Mouse (Mus musculus): ENCODE results near the gene Vamp1. TPM values are rescaled to one million over a fixed set of nuclear protein-coding genes. Genes with fewer than 3 reads are reported as not detected.

Gene Vamp1
- total and polyA plus RNA-seq, 2 experiments: 2.0 to 5.5 TPM

GRCm38 (mm10) chr6:125172474-125172873 is 42.9 kb upstream of the Vamp1 start:
- Histone ChIP-seq H3K79me2 (ENCODE audit: control insufficient read depth, insufficient read depth, low read length) (no peaks in the 10 kb centered on the region), H3K4me3 (ENCODE audit: insufficient read depth, low read depth, low read length) (no peak overlapping the region), H3K27me3 (ENCODE audit: control insufficient read depth, insufficient read depth, low read length) (no peaks in the 10 kb centered on the region), H3K9ac (ENCODE audit: low read depth, low read length) (no peak overlapping the region), H3K36me3 (ENCODE audit: control insufficient read depth, insufficient read depth, low read length) (no peaks in the 10 kb centered on the region), H3K27ac (replicated peaks; ENCODE audit: insufficient read depth, low read depth, low read length) (no peak overlapping the region), H3K4me1 (ENCODE audit: control insufficient read depth, insufficient read depth, low read length) (peaks cover 11% of the 10 kb centered on the region; the same call in 1 of the 2 replicates)
- no peak for TF ChIP-seq CTCF (IDR thresholded peaks at IDR 0.05; ENCODE audit: low read depth, low read length)
- TF ChIP-seq POLR2A (IDR thresholded peaks at IDR 0.05; ENCODE audit: extremely low read depth, insufficient read depth, low read length): no peak
- DNase-seq (ENCODE audit: extremely low read depth, low read depth, low spot score): peak; percentile 80
- 32% methylated on average over 2 of the region's 2 CpGs for WGBS

- Histone ChIP-seq H3K27ac (replicated peaks; ENCODE audit: insufficient read depth, low read depth, low read length) (no peak overlapping the region), H3K36me3 (ENCODE audit: control insufficient read depth, insufficient read depth, low read length) (no peaks in the 10 kb centered on the region), H3K9ac (ENCODE audit: low read depth, low read length) (no peak overlapping the region), H3K27me3 (ENCODE audit: control insufficient read depth, insufficient read depth, low read length) (no peaks in the 10 kb centered on the region), H3K4me1 (ENCODE audit: control insufficient read depth, insufficient read depth, low read length) (peaks cover 10% of the 10 kb centered on the region; the same call in 1 of the 2 replicates), H3K79me2 (ENCODE audit: control insufficient read depth, insufficient read depth, low read length) (no peaks in the 10 kb centered on the region), H3K4me3 (ENCODE audit: insufficient read depth, low read depth, low read length) (no peak overlapping the region)
- TF ChIP-seq POLR2A (IDR thresholded peaks at IDR 0.05; ENCODE audit: extremely low read depth, insufficient read depth, low read length): no peak
- WGBS: 82% methylated on average over 7 of the region's 7 CpGs
- peak; percentile 28 for DNase-seq (ENCODE audit: extremely low read depth, low read depth, low spot score)
Measured at GRCm38 (mm10) chr6:125173256-125173655, 42.1 kb upstream of the Vamp1 start.

- H3K4me1 ChIP-seq (ENCODE audit: control insufficient read depth, insufficient read depth, low read length): peaks cover 10% of the 10 kb centered on the region; the same call in 1 of the 2 replicates
- H3K9ac ChIP-seq (ENCODE audit: low read depth, low read length): no peak overlapping the region
- H3K27ac ChIP-seq (replicated peaks; ENCODE audit: insufficient read depth, low read depth, low read length): no peak overlapping the region
- H3K36me3 ChIP-seq (ENCODE audit: control insufficient read depth, insufficient read depth, low read length): no peaks in the 10 kb centered on the region
- TF ChIP-seq CTCF (IDR thresholded peaks at IDR 0.05; ENCODE audit: low read depth, low read length) (no peak), POLR2A (IDR thresholded peaks at IDR 0.05; ENCODE audit: extremely low read depth, insufficient read depth, low read length) (no peak)
- 94% methylated on average over 5 of the region's 5 CpGs for WGBS
- no peaks in the 10 kb centered on the region for H3K27me3 ChIP-seq (ENCODE audit: control insufficient read depth, insufficient read depth, low read length)
- no peak for DNase-seq (ENCODE audit: extremely low read depth, low read depth, low spot score)
- H3K79me2 ChIP-seq (ENCODE audit: control insufficient read depth, insufficient read depth, low read length): no peaks in the 10 kb centered on the region
- no peak overlapping the region for H3K4me3 ChIP-seq (ENCODE audit: insufficient read depth, low read depth, low read length)
Measured at GRCm38 (mm10) chr6:125175469-125175868, 39.9 kb upstream of the Vamp1 start.

GRCm38 (mm10) chr6:125179601-125180000 is 35.8 kb upstream of the Vamp1 start:
- 81% methylated on average over 7 of the region's 7 CpGs for WGBS
- Histone ChIP-seq H3K36me3 (ENCODE audit: control insufficient read depth, insufficient read depth, low read length) (peaks cover 1% of the 10 kb centered on the region; the same call in 1 of the 2 replicates), H3K79me2 (ENCODE audit: control insufficient read depth, insufficient read depth, low read length) (no peaks in the 10 kb centered on the region), H3K9ac (ENCODE audit: low read depth, low read length) (no peak overlapping the region), H3K27me3 (ENCODE audit: control insufficient read depth, insufficient read depth, low read length) (no peaks in the 10 kb centered on the region), H3K27ac (replicated peaks; ENCODE audit: insufficient read depth, low read depth, low read length) (no peak overlapping the region), H3K4me3 (ENCODE audit: insufficient read depth, low read depth, low read length) (no peak overlapping the region), H3K4me1 (ENCODE audit: control insufficient read depth, insufficient read depth, low read length) (no peaks in the 10 kb centered on the region)
- no peak for DNase-seq (ENCODE audit: extremely low read depth, low read depth, low spot score)
- TF ChIP-seq POLR2A (IDR thresholded peaks at IDR 0.05; ENCODE audit: extremely low read depth, insufficient read depth, low read length) (no peak), CTCF (IDR thresholded peaks at IDR 0.05; ENCODE audit: low read depth, low read length) (no peak)

- Histone ChIP-seq H3K79me2 (ENCODE audit: control insufficient read depth, insufficient read depth, low read length) (no peaks in the 10 kb centered on the region), H3K27me3 (ENCODE audit: control insufficient read depth, insufficient read depth, low read length) (no peaks in the 10 kb centered on the region), H3K27ac (replicated peaks; ENCODE audit: insufficient read depth, low read depth, low read length) (no peak overlapping the region), H3K9ac (ENCODE audit: low read depth, low read length) (no peak overlapping the region), H3K4me3 (ENCODE audit: insufficient read depth, low read depth, low read length) (no peak overlapping the region), H3K36me3 (ENCODE audit: control insufficient read depth, insufficient read depth, low read length) (peaks cover 8% of the 10 kb centered on the region; the same call in 1 of the 2 replicates), H3K4me1 (ENCODE audit: control insufficient read depth, insufficient read depth, low read length) (no peaks in the 10 kb centered on the region)
- DNase-seq (ENCODE audit: extremely low read depth, low read depth, low spot score): no peak
- TF ChIP-seq POLR2A (IDR thresholded peaks at IDR 0.05; ENCODE audit: extremely low read depth, insufficient read depth, low read length) (no peak), CTCF (IDR thresholded peaks at IDR 0.05; ENCODE audit: low read depth, low read length) (no peak)
- 79% methylated on average over 5 of the region's 5 CpGs for WGBS
Measured at GRCm38 (mm10) chr6:125182133-125182532, 33.2 kb upstream of the Vamp1 start.

- 95% methylated on average over 10 of the region's 10 CpGs for WGBS
Measured at GRCm38 (mm10) chr6:125186203-125186602, 29.1 kb upstream of the Vamp1 start.

More at GRCm38 (mm10) chr6:125186203-125186602, 29.1 kb upstream of the Vamp1 start:
- no peak overlapping the region for H3K4me3 ChIP-seq (ENCODE audit: insufficient read depth, low read depth, low read length)
- H3K27ac ChIP-seq (replicated peaks; ENCODE audit: insufficient read depth, low read depth, low read length): no peak overlapping the region
- no peaks in the 10 kb centered on the region for H3K79me2 ChIP-seq (ENCODE audit: control insufficient read depth, insufficient read depth, low read length)
- H3K27me3 ChIP-seq (ENCODE audit: control insufficient read depth, insufficient read depth, low read length): no peaks in the 10 kb centered on the region
- no peak for DNase-seq (ENCODE audit: extremely low read depth, low read depth, low spot score)
- H3K36me3 ChIP-seq (ENCODE audit: control insufficient read depth, insufficient read depth, low read length): peaks cover 8% of the 10 kb centered on the region; the same call in 1 of the 2 replicates
- H3K4me1 ChIP-seq (ENCODE audit: control insufficient read depth, insufficient read depth, low read length): no peaks in the 10 kb centered on the region
- H3K9ac ChIP-seq (ENCODE audit: low read depth, low read length): no peak overlapping the region
- TF ChIP-seq CTCF (IDR thresholded peaks at IDR 0.05; ENCODE audit: low read depth, low read length) (no peak), POLR2A (IDR thresholded peaks at IDR 0.05; ENCODE audit: extremely low read depth, insufficient read depth, low read length) (no peak)
